Mouse (Mus musculus) stomach, embryonic 14.5 days (tissue): ENCODE results near the gene Sergef. TPM values are rescaled to one million over a fixed set of nuclear protein-coding genes. Genes with fewer than 3 reads are reported as not detected.

Source experiments
- ATAC-seq: fragments of 200-750 bp; cut with Nextera tagmentation; 2 replicates; pipeline ENCODE4 v1.8.0; 2017; ENCODE audit warnings: low read depth, moderate TSS enrichment; ENCODE audit not compliant: insufficient number of reproducible peaks, insufficient read depth, low FRiP score
- H3K27ac ChIP-seq: fragments of 300-500 bp; sonication (generic); 2 replicates; pipeline ENCODE4 v1.5.1; 2014; ENCODE audit warnings: mild to moderate bottlenecking, low read length, moderate library complexity, mixed read lengths
- H3K27me3 ChIP-seq: fragments of 300-500 bp; sonication (generic); 2 replicates; pipeline ENCODE4 v1.6.1; 2014; ENCODE audit warnings: low read length, control low read depth, mixed read lengths; ENCODE audit not compliant: control insufficient read depth, insufficient read depth
- H3K36me3 ChIP-seq: fragments of 300-500 bp; sonication (generic); 2 replicates; pipeline ENCODE4 v1.6.1; 2014; ENCODE audit warnings: mild to moderate bottlenecking, control low read depth, low read length, moderate library complexity, mixed read lengths; ENCODE audit not compliant: control insufficient read depth, insufficient read depth
- H3K4me1 ChIP-seq: fragments of 300-500 bp; sonication (generic); 2 replicates; pipeline ENCODE4 v1.6.1; 2014; ENCODE audit warnings: low read length, control low read depth, mixed read lengths; ENCODE audit not compliant: control insufficient read depth, insufficient read depth
- H3K4me2 ChIP-seq: fragments of 300-500 bp; sonication (generic); replicated peaks from 2 replicates; pipeline ENCODE4 v1.6.1; 2014; ENCODE audit warnings: low read depth, low read length, control low read depth
- H3K4me3 ChIP-seq: fragments of 300-500 bp; sonication (generic); 2 replicates; pipeline ENCODE4 v1.5.1; 2014; ENCODE audit warnings: low read depth, low read length, control low read depth
- H3K9ac ChIP-seq: fragments of 300-500 bp; sonication (generic); replicated peaks from 2 replicates; pipeline ENCODE4 v1.6.1; 2014; ENCODE audit warnings: low read depth, mild to moderate bottlenecking, control low read depth, low read length, moderate library complexity, mixed read lengths
- H3K9me3 ChIP-seq: fragments of 300-500 bp; sonication (generic); 2 replicates; pipeline ENCODE4 v1.6.1; 2016; ENCODE audit warnings: low read depth, low read length, control low read depth; ENCODE audit not compliant: control insufficient read depth
- WGBS: fragments of 180-500 bp; shearing (Covaris S2); extraction: QIAGEN DNeasy Blood & Tissue Kit; methylation state at CpG from one replicate; pipeline ENCODE4 v1.1.7; 2014; 5-methylcytosine and 5-hydroxymethylcytosine counted together
- polyA plus RNA-seq: library from polyadenylated mRNA; unstranded; fragments of >200 nt; fragmentation: Nextera tagmentation; extraction: Ambion mirVana; gene quantifications from 2 replicates; pipeline ENCODE4 v1.2.1, GENCODE M21; 2014

Sergef gene
- polyA plus RNA-seq, 1 experiment from 2014 or later = 18.4 TPM

DNA sequence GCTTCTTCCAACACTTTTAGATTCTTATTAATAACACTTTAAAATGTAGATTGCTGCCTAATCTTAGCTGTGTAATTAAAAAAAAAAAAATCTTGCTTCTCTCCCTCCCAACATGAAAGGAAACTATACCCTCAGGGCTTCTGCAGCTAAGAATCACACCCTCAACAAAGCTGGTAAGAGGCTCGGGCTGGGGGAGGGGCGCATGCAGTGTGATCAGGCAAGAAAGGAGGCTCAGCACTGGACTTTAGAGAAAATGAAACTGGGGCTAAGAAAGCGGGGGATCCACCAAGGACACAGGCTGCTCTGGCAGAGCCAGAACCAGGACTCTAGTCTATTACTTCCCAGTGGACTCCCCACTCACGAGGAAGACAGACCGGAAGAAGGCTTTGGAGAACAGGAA, 38.5 kb downstream of the Sergef start:
- Histone ChIP-seq H3K4me2 (no peak overlapping the region), H3K36me3 (no peaks in the 10 kb centered on the region; the same call in 1 of the 2 replicates), H3K9ac (no peak overlapping the region), H3K9me3 (no peaks in the 10 kb centered on the region), H3K4me3 (no peak overlapping the region), H3K27ac (no peak overlapping the region), H3K27me3 (no peaks in the 10 kb centered on the region), H3K4me1 (no peaks in the 10 kb centered on the region)
- WGBS = 62% methylated on average over 5 of the region's 5 CpGs
- no peak for ATAC-seq

DNA sequence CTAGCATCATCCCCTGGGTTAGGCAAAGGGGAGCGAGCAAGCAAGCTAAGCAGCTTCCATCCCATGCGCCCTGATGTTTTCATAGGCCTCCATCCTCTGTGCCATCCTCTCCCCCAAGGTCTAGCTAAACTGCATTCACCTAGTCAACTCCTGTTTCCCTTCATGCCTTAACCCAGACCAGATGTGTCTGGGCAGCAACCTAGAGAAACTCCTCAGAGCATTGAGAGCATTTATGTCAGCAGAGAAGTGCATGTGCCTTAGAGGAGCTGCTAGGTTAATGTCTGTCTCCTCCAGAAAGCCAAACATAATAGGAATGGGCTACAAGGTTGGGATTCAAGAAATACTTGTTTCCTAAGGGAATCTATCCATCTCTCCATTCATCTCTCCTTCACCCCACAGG, 42.6 kb downstream of the Sergef start:
- 95% methylated on average over 2 of the region's 2 CpGs for WGBS
- Histone ChIP-seq H3K9me3 (no peaks in the 10 kb centered on the region), H3K9ac (no peak overlapping the region), H3K27me3 (no peaks in the 10 kb centered on the region), H3K4me3 (no peak overlapping the region), H3K27ac (no peak overlapping the region), H3K4me2 (no peak overlapping the region), H3K4me1 (no peaks in the 10 kb centered on the region), H3K36me3 (no peaks in the 10 kb centered on the region)
- no peak for ATAC-seq

DNA sequence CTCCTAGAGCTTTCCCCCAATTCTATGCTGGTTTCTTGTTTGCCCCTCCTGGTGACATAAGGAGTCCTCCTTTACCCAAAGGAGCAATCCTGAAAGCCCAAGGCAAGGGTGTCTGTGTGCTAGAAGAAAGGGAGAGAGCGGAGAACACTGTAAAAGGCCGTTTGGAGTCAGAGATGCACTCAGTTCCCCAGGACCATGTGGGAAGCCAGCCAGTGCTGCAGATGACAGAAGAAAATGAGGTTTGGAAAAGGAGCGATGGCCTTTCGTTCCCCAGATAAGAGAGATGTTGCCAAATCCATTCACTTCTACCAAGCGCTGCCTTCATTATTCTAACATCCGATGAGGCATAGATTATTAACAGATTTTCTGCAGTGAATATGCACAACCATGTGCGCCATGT, 48.1 kb downstream of the Sergef start:
- no peaks in the 10 kb centered on the region for H3K36me3 ChIP-seq
- WGBS = 90% methylated on average over 7 of the region's 7 CpGs
- H3K27me3 ChIP-seq = no peaks in the 10 kb centered on the region
- H3K4me2 ChIP-seq = no peak overlapping the region
- H3K4me1 ChIP-seq = no peaks in the 10 kb centered on the region
- no peak overlapping the region for H3K4me3 ChIP-seq
- H3K9ac ChIP-seq = no peak overlapping the region
- H3K9me3 ChIP-seq = no peaks in the 10 kb centered on the region
- no peak overlapping the region for H3K27ac ChIP-seq
- no peak for ATAC-seq

DNA sequence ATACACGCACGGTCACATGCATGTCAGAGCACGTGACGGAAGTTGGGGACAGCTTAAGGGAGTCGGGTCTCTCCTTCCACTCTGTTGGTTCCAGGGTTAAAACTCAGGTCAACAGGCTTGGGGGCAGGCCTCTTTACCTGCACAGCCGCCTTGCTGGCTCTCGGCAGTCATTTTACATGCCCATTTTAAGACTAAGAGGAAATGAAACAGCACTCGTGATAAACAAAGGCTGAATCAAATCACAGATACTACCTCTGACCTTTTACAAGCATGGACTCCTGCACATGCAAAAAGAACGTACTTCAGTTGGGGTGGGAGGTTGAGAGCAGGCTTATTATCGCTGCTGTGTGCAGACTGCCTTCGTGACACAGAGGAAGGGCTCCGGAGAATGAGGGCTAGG, 50.4 kb downstream of the Sergef start:
- WGBS = 78% methylated on average over 12 of the region's 12 CpGs
- Histone ChIP-seq H3K4me1 (no peaks in the 10 kb centered on the region), H3K4me2 (no peak overlapping the region), H3K36me3 (no peaks in the 10 kb centered on the region), H3K9me3 (no peaks in the 10 kb centered on the region), H3K9ac (no peak overlapping the region), H3K27ac (no peak overlapping the region), H3K27me3 (no peaks in the 10 kb centered on the region), H3K4me3 (no peak overlapping the region)
- ATAC-seq = no peak

GRCm38 (mm10) chr7:46588005-46588404, 51.6 kb downstream of the Sergef start:
- no peak for ATAC-seq
- no peaks in the 10 kb centered on the region for H3K9me3 ChIP-seq
- no peaks in the 10 kb centered on the region for H3K27me3 ChIP-seq
- H3K27ac ChIP-seq = no peak overlapping the region
- no peak overlapping the region for H3K4me3 ChIP-seq
- H3K4me1 ChIP-seq = no peaks in the 10 kb centered on the region
- H3K36me3 ChIP-seq = no peaks in the 10 kb centered on the region
- no peak overlapping the region for H3K9ac ChIP-seq
- H3K4me2 ChIP-seq = no peak overlapping the region
- 80% methylated on average over 7 of the region's 7 CpGs for WGBS

GRCm38 (mm10) chr7:46587466-46587865, 52.1 kb downstream of the Sergef start:
- no peak overlapping the region for H3K27ac ChIP-seq
- no peak overlapping the region for H3K9ac ChIP-seq
- no peaks in the 10 kb centered on the region for H3K4me1 ChIP-seq
- H3K27me3 ChIP-seq = no peaks in the 10 kb centered on the region
- no peak overlapping the region for H3K4me3 ChIP-seq
- WGBS = 54% methylated on average over 17 of the region's 17 CpGs
- H3K9me3 ChIP-seq = no peaks in the 10 kb centered on the region
- ATAC-seq = no peak
- H3K36me3 ChIP-seq = no peaks in the 10 kb centered on the region
- no peak overlapping the region for H3K4me2 ChIP-seq

- Histone ChIP-seq H3K4me3 (no peak overlapping the region), H3K4me2 (no peak overlapping the region), H3K4me1 (no peaks in the 10 kb centered on the region), H3K9me3 (no peaks in the 10 kb centered on the region), H3K27ac (no peak overlapping the region), H3K36me3 (no peaks in the 10 kb centered on the region), H3K9ac (no peak overlapping the region), H3K27me3 (no peaks in the 10 kb centered on the region)
- ATAC-seq = no peak
- WGBS = 86% methylated on average over 10 of the region's 10 CpGs
Observed at GRCm38 (mm10) chr7:46586621-46587216, 52.9 kb downstream of the Sergef start.

GRCm38 (mm10) chr7:46582750-46583149, 56.9 kb downstream of the Sergef start:
- H3K36me3 ChIP-seq = no peaks in the 10 kb centered on the region
- no peak for ATAC-seq
- H3K4me2 ChIP-seq = no peak overlapping the region
- H3K4me3 ChIP-seq = no peak overlapping the region
- no peak overlapping the region for H3K27ac ChIP-seq
- H3K4me1 ChIP-seq = no peaks in the 10 kb centered on the region
- 94% methylated on average over 6 of the region's 6 CpGs for WGBS
- no peaks in the 10 kb centered on the region for H3K27me3 ChIP-seq
- H3K9me3 ChIP-seq = no peaks in the 10 kb centered on the region
- no peak overlapping the region for H3K9ac ChIP-seq

GRCm38 (mm10) chr7:46581358-46581930, 58.2 kb downstream of the Sergef start:
- ATAC-seq = no peak
- no peak overlapping the region for H3K4me2 ChIP-seq
- H3K27me3 ChIP-seq = no peaks in the 10 kb centered on the region
- H3K4me1 ChIP-seq = no peaks in the 10 kb centered on the region
- no peak overlapping the region for H3K4me3 ChIP-seq
- H3K36me3 ChIP-seq = no peaks in the 10 kb centered on the region
- 78% methylated on average over 8 of the region's 8 CpGs for WGBS
- no peak overlapping the region for H3K27ac ChIP-seq
- H3K9ac ChIP-seq = no peak overlapping the region
- no peaks in the 10 kb centered on the region for H3K9me3 ChIP-seq
